Mouse (Mus musculus): Measurements from ENCODE around the gene Mpped2. TPM values are rescaled to one million over a fixed set of nuclear protein-coding genes. Genes with fewer than 3 reads are reported as not detected.

Gene Mpped2
- total and polyA plus RNA-seq, 2 experiments from 2014 or later: 42.6 to 79.4 TPM

DNA sequence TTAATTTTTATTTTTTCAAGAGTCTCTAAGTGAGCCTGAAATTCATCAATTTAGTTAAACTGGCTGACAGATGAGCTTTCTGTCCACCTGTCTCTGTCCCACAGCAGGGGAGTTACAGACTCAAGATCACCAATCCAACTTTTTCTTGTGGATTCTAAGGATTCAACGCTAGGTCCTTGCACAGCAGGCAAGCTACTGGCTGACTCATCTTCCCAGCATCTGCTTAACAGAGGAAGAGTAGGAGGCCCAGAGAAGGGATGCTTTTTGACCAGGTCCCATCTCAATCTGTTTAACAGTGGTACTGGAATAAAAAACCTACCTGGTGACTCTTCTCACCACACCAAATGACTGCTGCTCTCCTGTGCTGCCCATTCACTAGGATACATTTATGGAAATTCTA, 133.0 kb downstream of the Mpped2 start:
- WGBS: 80% methylated on average over 1 of the region's 1 CpGs

DNA sequence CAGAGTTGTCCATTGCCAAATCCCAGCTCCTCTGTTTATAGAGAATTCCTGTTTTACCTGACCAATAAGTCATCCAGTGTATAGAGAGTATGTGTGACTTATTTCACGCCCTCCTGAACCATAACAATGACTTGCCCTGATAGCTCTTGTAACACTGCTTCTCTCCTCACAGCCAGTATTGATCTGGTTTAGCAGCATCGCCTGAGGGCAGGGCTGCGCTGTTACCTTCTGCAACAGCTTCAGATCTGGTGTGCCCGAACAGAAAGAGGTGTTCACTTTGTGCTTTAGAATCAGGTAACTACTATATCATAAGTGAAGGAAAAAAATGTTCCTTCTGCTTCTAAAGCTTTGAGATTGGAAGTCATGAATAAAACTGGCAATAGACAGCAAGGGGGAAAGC, 133.7 kb downstream of the Mpped2 start:
- no peaks in the 10 kb centered on the region for H3K27me3 ChIP-seq (ENCODE audit: insufficient read depth, low read length)
- no peak overlapping the region for H3K4me2 ChIP-seq (ENCODE audit: low read depth, low read length, poor library complexity, severe bottlenecking)
- DNase-seq (ENCODE audit: low spot score) (no peak), ATAC-seq (ENCODE audit: low FRiP score) (no peak)
- no peak overlapping the region for H3K9ac ChIP-seq (replicated peaks; ENCODE audit: low read length, poor library complexity, severe bottlenecking)
- H3K36me3 ChIP-seq (ENCODE audit: insufficient read depth, low read length): no peaks in the 10 kb centered on the region
- H3K27ac ChIP-seq (ENCODE audit: low read depth, low read length): no peak overlapping the region
- 79% methylated on average over 4 of the region's 4 CpGs for WGBS
- TF ChIP-seq CTCF (IDR thresholded peaks at IDR 0.05): no peak
- H3K9me3 ChIP-seq (ENCODE audit: low read length): no peaks in the 10 kb centered on the region
- no peak overlapping the region for H3K4me3 ChIP-seq (ENCODE audit: low read depth, low read length)
- peaks cover 12% of the 10 kb centered on the region; the same call in 1 of the 2 replicates for H3K4me1 ChIP-seq (ENCODE audit: insufficient read depth, low read length)

More for the DNA sequence above, 133.0 kb downstream of the Mpped2 start:
- no peak for DNase-seq (ENCODE audit: low spot score)
- no peak for ATAC-seq (ENCODE audit: low FRiP score)
- H3K4me2 ChIP-seq (ENCODE audit: low read depth, low read length, poor library complexity, severe bottlenecking): no peak overlapping the region
- peaks cover 12% of the 10 kb centered on the region; the same call in 1 of the 2 replicates for H3K4me1 ChIP-seq (ENCODE audit: insufficient read depth, low read length)
- H3K4me3 ChIP-seq (ENCODE audit: low read depth, low read length): no peak overlapping the region
- no peaks in the 10 kb centered on the region for H3K36me3 ChIP-seq (ENCODE audit: insufficient read depth, low read length)
- no peak overlapping the region for H3K27ac ChIP-seq (ENCODE audit: low read depth, low read length)
- no peak for TF ChIP-seq CTCF (IDR thresholded peaks at IDR 0.05)
- H3K9me3 ChIP-seq (ENCODE audit: low read length): no peaks in the 10 kb centered on the region
- H3K9ac ChIP-seq (replicated peaks; ENCODE audit: low read length, poor library complexity, severe bottlenecking): no peak overlapping the region
- H3K27me3 ChIP-seq (ENCODE audit: insufficient read depth, low read length): no peaks in the 10 kb centered on the region

DNA sequence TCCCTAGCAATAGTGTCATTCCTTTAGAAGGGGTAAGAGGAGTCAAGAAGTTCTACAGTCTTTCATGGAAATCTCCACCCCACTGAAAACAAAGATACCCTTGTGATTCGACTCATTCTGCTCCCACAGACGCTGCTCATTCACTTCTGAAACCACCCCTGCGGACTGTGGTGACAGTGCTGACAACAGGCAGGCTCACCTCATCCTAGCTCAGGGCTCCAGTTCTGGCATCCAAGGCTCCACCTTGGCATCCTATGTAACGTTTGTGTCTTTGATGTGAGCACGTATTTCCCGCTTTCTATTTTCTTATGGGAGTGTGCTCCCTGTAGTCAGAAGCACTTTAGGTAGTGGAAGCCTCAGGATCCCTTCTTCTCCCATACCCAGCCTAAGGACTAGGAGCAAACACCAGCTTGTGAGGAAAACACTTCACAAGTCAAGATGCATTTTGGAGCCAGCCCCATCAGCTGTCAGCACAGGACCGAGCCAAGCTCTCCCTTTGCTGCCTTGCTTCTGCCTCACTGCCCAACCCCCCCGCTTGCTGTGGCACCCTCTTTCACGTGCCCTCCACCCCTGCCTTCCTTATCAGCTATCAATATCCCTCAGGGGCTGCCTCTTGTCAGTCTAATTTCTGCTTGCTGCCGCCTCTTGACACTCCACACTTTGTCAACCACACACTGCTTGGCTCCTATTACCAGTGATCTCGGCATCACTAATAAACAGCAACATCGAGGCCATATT, 135.7 kb downstream of the Mpped2 start:
- DNase-seq (ENCODE audit: low spot score): no peak
- peaks cover 12% of the 10 kb centered on the region; the same call in 1 of the 2 replicates for H3K4me1 ChIP-seq (ENCODE audit: insufficient read depth, low read length)
- 50% methylated on average over 12 of the region's 12 CpGs for WGBS

DNA sequence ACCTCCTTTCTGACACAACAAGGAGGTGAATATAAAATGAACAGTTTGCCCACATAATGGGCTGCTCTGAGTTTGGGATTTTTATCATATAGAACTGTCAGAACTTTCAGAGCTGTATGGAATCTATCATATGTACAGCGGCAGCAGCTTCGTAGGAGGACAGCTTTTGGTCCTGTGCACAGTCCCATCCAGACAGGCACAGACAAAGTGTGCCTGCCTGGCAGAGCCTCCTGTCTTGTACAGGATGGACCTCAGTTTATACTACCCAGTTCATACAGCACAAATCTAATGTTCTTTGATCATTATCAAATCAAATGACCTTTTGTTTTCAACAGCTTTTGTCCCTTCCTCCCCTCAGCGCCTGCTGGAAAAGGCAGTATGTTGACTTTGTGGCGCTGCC, 136.4 kb downstream of the Mpped2 start:
- ATAC-seq (ENCODE audit: low FRiP score) (no peak), DNase-seq (ENCODE audit: low spot score) (no peak)
- WGBS: 78% methylated on average over 4 of the region's 4 CpGs
- Histone ChIP-seq H3K4me3 (ENCODE audit: low read depth, low read length) (no peak overlapping the region), H3K9ac (replicated peaks; ENCODE audit: low read length, poor library complexity, severe bottlenecking) (no peak overlapping the region), H3K36me3 (ENCODE audit: insufficient read depth, low read length) (no peaks in the 10 kb centered on the region), H3K4me2 (ENCODE audit: low read depth, low read length, poor library complexity, severe bottlenecking) (no peak overlapping the region), H3K4me1 (ENCODE audit: insufficient read depth, low read length) (peaks cover 12% of the 10 kb centered on the region; the same call in 1 of the 2 replicates), H3K27ac (ENCODE audit: low read depth, low read length) (no peak overlapping the region; the same call in 1 of the 2 replicates), H3K9me3 (ENCODE audit: low read length) (no peaks in the 10 kb centered on the region), H3K27me3 (ENCODE audit: insufficient read depth, low read length) (no peaks in the 10 kb centered on the region)
- TF ChIP-seq CTCF (IDR thresholded peaks at IDR 0.05): no peak

More for the DNA sequence above, 135.7 kb downstream of the Mpped2 start:
- Histone ChIP-seq H3K9me3 (ENCODE audit: low read length) (no peaks in the 10 kb centered on the region), H3K27me3 (ENCODE audit: insufficient read depth, low read length) (no peaks in the 10 kb centered on the region), H3K9ac (replicated peaks; ENCODE audit: low read length, poor library complexity, severe bottlenecking) (no peak overlapping the region), H3K4me3 (ENCODE audit: low read depth, low read length) (no peak overlapping the region), H3K36me3 (ENCODE audit: insufficient read depth, low read length) (no peaks in the 10 kb centered on the region), H3K27ac (ENCODE audit: low read depth, low read length) (no peak overlapping the region), H3K4me2 (ENCODE audit: low read depth, low read length, poor library complexity, severe bottlenecking) (no peak overlapping the region)
- TF ChIP-seq CTCF (IDR thresholded peaks at IDR 0.05): no peak
- no peak for ATAC-seq (ENCODE audit: low FRiP score)

DNA sequence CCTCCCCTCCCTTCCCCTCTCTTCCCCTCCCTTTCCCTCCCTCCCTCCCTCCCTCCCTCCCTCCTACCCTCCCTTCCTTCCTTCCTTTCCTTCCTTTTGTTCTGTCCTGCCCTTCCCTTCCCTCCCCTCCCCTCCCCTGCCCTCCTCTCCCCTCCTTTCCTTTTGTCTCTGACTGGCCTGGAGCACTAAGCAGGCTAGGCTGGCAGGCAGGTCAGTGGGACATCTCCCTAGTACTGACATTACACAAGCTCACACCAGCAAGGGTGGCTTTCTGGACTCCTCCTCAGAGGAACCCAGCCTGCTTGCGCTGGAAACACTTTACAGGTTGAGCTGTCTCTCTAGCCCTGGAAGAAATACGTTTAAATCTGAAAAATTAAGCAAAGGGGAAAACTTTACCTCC, 139.5 kb downstream of the Mpped2 start:
- Histone ChIP-seq H3K27me3 (ENCODE audit: insufficient read depth, low read length) (no peaks in the 10 kb centered on the region), H3K27ac (ENCODE audit: low read depth, low read length) (no peak overlapping the region), H3K36me3 (ENCODE audit: insufficient read depth, low read length) (no peaks in the 10 kb centered on the region), H3K4me2 (ENCODE audit: low read depth, low read length, poor library complexity, severe bottlenecking) (no peak overlapping the region), H3K4me1 (ENCODE audit: insufficient read depth, low read length) (peaks cover 12% of the 10 kb centered on the region; the same call in 1 of the 2 replicates), H3K4me3 (ENCODE audit: low read depth, low read length) (no peak overlapping the region), H3K9ac (replicated peaks; ENCODE audit: low read length, poor library complexity, severe bottlenecking) (no peak overlapping the region), H3K9me3 (ENCODE audit: low read length) (no peaks in the 10 kb centered on the region)
- DNase-seq (ENCODE audit: low spot score) (no peak), ATAC-seq (ENCODE audit: low FRiP score) (no peak)
- TF ChIP-seq CTCF (IDR thresholded peaks at IDR 0.05): no peak
- WGBS: 45% methylated on average over 2 of the region's 2 CpGs

DNA sequence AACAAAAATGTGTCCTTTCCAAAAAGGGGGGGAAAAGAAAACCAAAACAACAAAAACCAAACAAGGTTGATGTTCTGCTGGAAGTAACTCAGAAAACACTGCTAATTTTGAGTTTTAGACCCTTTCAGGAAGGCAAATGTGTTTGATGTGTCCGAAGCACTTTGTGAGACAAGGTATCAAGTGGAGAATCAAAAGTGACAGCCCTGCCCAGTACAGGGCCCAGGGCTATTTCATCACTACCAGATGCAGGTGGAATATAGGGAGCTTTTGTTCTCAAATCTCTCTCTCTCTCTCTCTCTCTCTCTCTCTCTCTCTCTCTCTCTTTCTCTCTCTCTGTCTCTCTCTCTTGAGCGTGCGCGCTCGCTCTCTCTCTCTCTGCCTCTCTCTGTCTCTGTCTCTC, 140.1 kb downstream of the Mpped2 start:
- no peaks in the 10 kb centered on the region for H3K9me3 ChIP-seq (ENCODE audit: low read length)
- peaks cover 12% of the 10 kb centered on the region; the same call in 1 of the 2 replicates for H3K4me1 ChIP-seq (ENCODE audit: insufficient read depth, low read length)
- no peak for TF ChIP-seq CTCF (IDR thresholded peaks at IDR 0.05)
- H3K27ac ChIP-seq (ENCODE audit: low read depth, low read length): no peak overlapping the region
- no peak overlapping the region for H3K4me2 ChIP-seq (ENCODE audit: low read depth, low read length, poor library complexity, severe bottlenecking)
- 82% methylated on average over 5 of the region's 5 CpGs for WGBS
- ATAC-seq (ENCODE audit: low FRiP score) (no peak), DNase-seq (ENCODE audit: low spot score) (no peak)
- H3K27me3 ChIP-seq (ENCODE audit: insufficient read depth, low read length): no peaks in the 10 kb centered on the region
- no peak overlapping the region for H3K4me3 ChIP-seq (ENCODE audit: low read depth, low read length)
- no peaks in the 10 kb centered on the region for H3K36me3 ChIP-seq (ENCODE audit: insufficient read depth, low read length)
- no peak overlapping the region for H3K9ac ChIP-seq (replicated peaks; ENCODE audit: low read length, poor library complexity, severe bottlenecking)

Data from midbrain, postnatal 0 days (tissue).